Mouse (Mus musculus): Measurements from ENCODE around the gene Gstcd. TPM values are rescaled to one million over a fixed set of nuclear protein-coding genes. Genes with fewer than 3 reads are reported as not detected.

The Gstcd gene
- polyA plus RNA-seq, 1 experiment, result 33.3 TPM

DNA sequence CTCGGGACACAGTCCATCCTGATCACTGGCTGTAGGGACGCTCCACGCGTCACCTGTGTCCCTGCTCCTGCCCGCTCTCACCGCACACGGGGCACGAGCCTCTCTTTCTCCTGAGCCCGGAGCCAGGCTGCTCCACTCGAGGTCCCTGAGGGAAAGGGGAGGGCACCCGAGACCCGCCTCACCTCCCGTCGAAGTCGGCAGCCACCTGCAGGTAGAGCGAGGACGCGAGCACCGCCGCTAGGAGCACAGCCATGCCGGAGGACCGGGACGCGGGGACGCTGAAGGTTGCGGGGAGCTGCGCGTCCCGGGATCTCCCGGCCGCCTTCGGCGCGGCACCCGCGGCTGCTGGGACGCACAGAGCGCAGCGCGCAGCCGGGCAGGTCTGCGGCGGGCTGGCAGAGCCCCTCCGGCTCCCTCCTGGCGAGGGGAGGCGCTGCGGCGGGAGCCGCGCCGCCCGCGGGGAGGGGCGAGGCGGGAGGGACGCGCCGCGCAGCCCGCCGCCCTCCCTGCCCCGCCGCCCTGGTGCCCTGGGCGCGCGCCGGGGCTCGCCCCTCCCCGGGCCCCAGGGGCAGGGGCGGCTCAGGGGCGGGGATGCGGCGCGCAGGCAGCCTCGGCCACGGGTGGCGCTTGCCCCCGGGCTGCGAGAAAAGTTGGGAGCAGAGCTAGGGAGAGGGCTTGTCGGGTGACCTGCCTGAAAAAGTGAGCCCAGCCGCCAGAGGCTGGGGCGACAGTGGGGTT is 141.9 kb downstream of the Gstcd start, which contains the start of gene Npnt:
Gene Npnt (minus strand): TSS at position 501 of the 738 bp plus-strand sequence.
- no peaks in the 10 kb centered on the region for H3K9me3 ChIP-seq (replicated peaks; ENCODE audit: control insufficient read depth, insufficient read depth, low read length, poor library complexity, severe bottlenecking)
- TF ChIP-seq CTCF (IDR thresholded peaks at IDR 0.05; ENCODE audit: low read depth, low read length) (no peak), POLR2A (IDR thresholded peaks at IDR 0.05; ENCODE audit: insufficient read depth, low read length) (no peak), EP300 (IDR thresholded peaks at IDR 0.05; ENCODE audit: insufficient read depth, low read depth, low read length) (no peak)
- H3K4me1 ChIP-seq (ENCODE audit: control insufficient read depth, insufficient read depth, low read length), result no peaks in the 10 kb centered on the region
- H3K36me3 ChIP-seq (ENCODE audit: control insufficient read depth, insufficient read depth, low read length, poor library complexity, severe bottlenecking), result no peaks in the 10 kb centered on the region
- no peak within 1 kb of the TSS for H3K27ac ChIP-seq (ENCODE audit: insufficient read depth, low read length)
- H3K27me3 ChIP-seq (ENCODE audit: control insufficient read depth, insufficient read depth, low read length, poor library complexity, severe bottlenecking), result peaks cover 4% of the 10 kb centered on the region
- peak within 1 kb of the TSS; percentile 71 for H3K4me3 ChIP-seq (ENCODE audit: low read depth, low read length)
- peak within 1 kb of the TSS; percentile 67 for H3K9ac ChIP-seq (ENCODE audit: low read depth, poor library complexity, severe bottlenecking)

DNA sequence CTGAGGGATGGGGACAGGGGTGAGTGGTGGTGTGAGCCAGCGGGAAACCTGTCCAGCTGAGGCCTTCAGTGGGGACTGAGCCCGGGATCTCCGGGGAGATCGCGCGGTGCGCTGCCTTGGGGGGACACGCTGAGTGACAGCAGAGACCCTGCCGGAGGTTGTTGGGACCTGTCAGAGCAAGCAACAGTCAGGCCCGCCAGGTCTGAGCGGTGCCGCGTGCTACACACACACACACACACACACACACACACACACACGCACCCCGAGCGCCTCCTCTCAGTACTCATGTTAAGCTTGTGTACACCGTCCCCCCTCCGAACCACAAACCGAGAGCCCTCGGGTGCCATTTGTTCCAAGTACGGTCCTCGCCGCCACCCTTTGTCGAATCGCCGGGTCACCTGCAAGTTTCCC is 142.4 kb downstream of the Gstcd start:
- Histone ChIP-seq H3K36me3 (ENCODE audit: control insufficient read depth, insufficient read depth, low read length, poor library complexity, severe bottlenecking) (no peaks in the 10 kb centered on the region), H3K9ac (ENCODE audit: low read depth, poor library complexity, severe bottlenecking) (peak overlapping the region; percentile 67), H3K4me1 (ENCODE audit: control insufficient read depth, insufficient read depth, low read length) (no peaks in the 10 kb centered on the region), H3K9me3 (replicated peaks; ENCODE audit: control insufficient read depth, insufficient read depth, low read length, poor library complexity, severe bottlenecking) (no peaks in the 10 kb centered on the region), H3K4me3 (ENCODE audit: low read depth, low read length) (peak overlapping the region; percentile 71), H3K27me3 (ENCODE audit: control insufficient read depth, insufficient read depth, low read length, poor library complexity, severe bottlenecking) (peaks cover 4% of the 10 kb centered on the region), H3K27ac (ENCODE audit: insufficient read depth, low read length) (no peak overlapping the region)
- no peak for TF ChIP-seq CTCF (IDR thresholded peaks at IDR 0.05; ENCODE audit: low read depth, low read length)
- no peak for TF ChIP-seq POLR2A (IDR thresholded peaks at IDR 0.05; ENCODE audit: insufficient read depth, low read length)
- no peak for TF ChIP-seq EP300 (IDR thresholded peaks at IDR 0.05; ENCODE audit: insufficient read depth, low read depth, low read length)

DNA sequence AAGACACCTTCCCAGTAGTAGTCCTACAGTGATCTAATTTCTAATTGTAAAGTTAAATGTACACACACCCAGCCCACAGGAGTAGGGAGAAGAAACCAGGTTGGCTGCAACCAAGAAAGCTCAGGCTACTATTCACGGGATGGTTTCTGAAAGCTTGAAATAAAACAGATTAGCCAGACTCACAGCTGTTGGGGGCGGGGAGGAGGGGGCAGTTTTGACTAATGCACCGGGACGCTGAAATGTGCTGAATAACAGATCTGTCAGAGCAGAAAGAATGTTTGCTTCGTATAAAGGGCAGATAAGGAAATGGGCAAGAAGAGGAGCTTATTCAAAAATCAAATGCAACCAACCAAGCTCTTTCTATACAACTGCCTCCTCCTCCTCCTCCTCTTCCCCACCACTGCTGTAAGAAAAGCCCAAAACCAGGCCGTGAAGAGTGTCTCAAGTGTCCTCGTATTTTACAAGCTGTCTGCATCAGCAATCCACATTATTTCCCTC is 143.5 kb downstream of the Gstcd start:
- Histone ChIP-seq H3K4me1 (ENCODE audit: control insufficient read depth, insufficient read depth, low read length) (no peaks in the 10 kb centered on the region), H3K36me3 (ENCODE audit: control insufficient read depth, insufficient read depth, low read length, poor library complexity, severe bottlenecking) (no peaks in the 10 kb centered on the region), H3K27me3 (ENCODE audit: control insufficient read depth, insufficient read depth, low read length, poor library complexity, severe bottlenecking) (peaks cover 4% of the 10 kb centered on the region), H3K4me3 (ENCODE audit: low read depth, low read length) (no peak overlapping the region), H3K27ac (ENCODE audit: insufficient read depth, low read length) (no peak overlapping the region), H3K9ac (ENCODE audit: low read depth, poor library complexity, severe bottlenecking) (no peak overlapping the region), H3K9me3 (replicated peaks; ENCODE audit: control insufficient read depth, insufficient read depth, low read length, poor library complexity, severe bottlenecking) (no peaks in the 10 kb centered on the region)
- no peak for TF ChIP-seq POLR2A (IDR thresholded peaks at IDR 0.05; ENCODE audit: insufficient read depth, low read length)
- TF ChIP-seq CTCF (IDR thresholded peaks at IDR 0.05; ENCODE audit: low read depth, low read length), result no peak
- no peak for TF ChIP-seq EP300 (IDR thresholded peaks at IDR 0.05; ENCODE audit: insufficient read depth, low read depth, low read length)

DNA sequence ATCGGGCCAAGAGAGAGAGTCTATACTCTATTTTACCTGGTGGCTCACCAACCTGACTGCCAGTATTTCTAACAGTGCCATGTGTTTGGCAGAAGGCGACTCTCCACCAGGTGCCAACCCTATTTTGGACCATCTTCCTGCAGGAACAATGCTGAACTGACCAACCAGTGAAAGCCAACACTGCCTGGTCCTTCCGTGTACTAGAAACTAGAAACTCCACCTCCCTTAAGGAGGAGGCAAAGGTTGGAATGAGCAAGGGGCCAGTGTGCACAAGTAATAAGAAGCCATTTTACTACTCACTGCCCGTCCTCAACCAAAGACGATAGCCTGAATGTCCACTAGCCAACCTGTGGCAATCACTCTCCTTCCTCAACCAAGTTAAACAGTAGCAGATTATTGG is 145.7 kb downstream of the Gstcd start:
- TF ChIP-seq CTCF (IDR thresholded peaks at IDR 0.05; ENCODE audit: low read depth, low read length), result no peak
- no peak for TF ChIP-seq POLR2A (IDR thresholded peaks at IDR 0.05; ENCODE audit: insufficient read depth, low read length)
- TF ChIP-seq EP300 (IDR thresholded peaks at IDR 0.05; ENCODE audit: insufficient read depth, low read depth, low read length), result no peak
- Histone ChIP-seq H3K27me3 (ENCODE audit: control insufficient read depth, insufficient read depth, low read length, poor library complexity, severe bottlenecking) (peaks cover 4% of the 10 kb centered on the region), H3K9me3 (replicated peaks; ENCODE audit: control insufficient read depth, insufficient read depth, low read length, poor library complexity, severe bottlenecking) (no peaks in the 10 kb centered on the region), H3K27ac (ENCODE audit: insufficient read depth, low read length) (no peak overlapping the region), H3K9ac (ENCODE audit: low read depth, poor library complexity, severe bottlenecking) (no peak overlapping the region), H3K4me1 (ENCODE audit: control insufficient read depth, insufficient read depth, low read length) (no peaks in the 10 kb centered on the region), H3K4me3 (ENCODE audit: low read depth, low read length) (no peak overlapping the region), H3K36me3 (ENCODE audit: control insufficient read depth, insufficient read depth, low read length, poor library complexity, severe bottlenecking) (no peaks in the 10 kb centered on the region)

DNA sequence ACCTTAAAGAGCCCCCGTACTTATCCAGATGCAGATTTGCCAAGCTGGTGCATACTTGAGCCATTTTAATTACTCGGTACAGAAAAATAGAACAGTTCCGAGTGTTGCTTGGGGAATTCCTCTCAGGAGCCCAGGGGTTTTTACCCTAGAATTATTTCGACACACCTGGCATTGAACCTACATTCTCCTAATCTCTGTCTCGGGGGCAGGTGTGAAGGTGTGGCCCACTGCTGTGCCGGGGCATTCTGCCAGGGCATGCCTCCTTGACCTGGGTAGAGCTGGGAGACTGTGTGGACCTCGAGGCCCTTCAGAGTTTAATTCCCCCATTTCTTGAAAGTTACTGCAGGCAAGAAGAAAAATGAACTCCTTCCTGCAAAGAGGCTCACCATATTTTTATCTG is 146.2 kb downstream of the Gstcd start:
- Histone ChIP-seq H3K36me3 (ENCODE audit: control insufficient read depth, insufficient read depth, low read length, poor library complexity, severe bottlenecking) (no peaks in the 10 kb centered on the region), H3K27ac (ENCODE audit: insufficient read depth, low read length) (no peak overlapping the region), H3K27me3 (ENCODE audit: control insufficient read depth, insufficient read depth, low read length, poor library complexity, severe bottlenecking) (peaks cover 4% of the 10 kb centered on the region), H3K4me3 (ENCODE audit: low read depth, low read length) (no peak overlapping the region), H3K9me3 (replicated peaks; ENCODE audit: control insufficient read depth, insufficient read depth, low read length, poor library complexity, severe bottlenecking) (no peaks in the 10 kb centered on the region), H3K9ac (ENCODE audit: low read depth, poor library complexity, severe bottlenecking) (no peak overlapping the region), H3K4me1 (ENCODE audit: control insufficient read depth, insufficient read depth, low read length) (no peaks in the 10 kb centered on the region)
- TF ChIP-seq POLR2A (IDR thresholded peaks at IDR 0.05; ENCODE audit: insufficient read depth, low read length), result no peak
- no peak for TF ChIP-seq EP300 (IDR thresholded peaks at IDR 0.05; ENCODE audit: insufficient read depth, low read depth, low read length)
- TF ChIP-seq CTCF (IDR thresholded peaks at IDR 0.05; ENCODE audit: low read depth, low read length), result no peak

DNA sequence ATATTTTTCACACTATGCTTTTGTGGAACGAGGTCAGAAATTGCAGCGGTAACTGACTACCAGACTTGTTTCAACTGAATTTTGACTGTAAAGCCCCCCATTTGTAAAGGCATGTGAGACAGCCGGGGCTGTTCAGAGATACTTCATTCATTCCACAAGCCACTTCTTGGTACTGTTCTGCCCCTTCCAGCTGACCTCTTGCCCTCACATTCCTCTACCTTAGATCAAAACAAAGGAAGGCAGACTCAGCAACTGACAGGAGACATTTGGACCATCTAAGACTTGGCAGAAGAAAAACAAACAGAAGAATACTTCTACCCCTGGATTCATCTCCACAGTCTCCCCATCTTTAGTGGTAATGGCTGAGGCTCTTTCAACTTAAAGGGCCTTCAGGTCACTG is 147.2 kb downstream of the Gstcd start:
- Histone ChIP-seq H3K4me1 (ENCODE audit: control insufficient read depth, insufficient read depth, low read length) (no peaks in the 10 kb centered on the region), H3K27ac (ENCODE audit: insufficient read depth, low read length) (no peak overlapping the region), H3K9ac (ENCODE audit: low read depth, poor library complexity, severe bottlenecking) (no peak overlapping the region), H3K36me3 (ENCODE audit: control insufficient read depth, insufficient read depth, low read length, poor library complexity, severe bottlenecking) (no peaks in the 10 kb centered on the region), H3K27me3 (ENCODE audit: control insufficient read depth, insufficient read depth, low read length, poor library complexity, severe bottlenecking) (peaks cover 4% of the 10 kb centered on the region), H3K9me3 (replicated peaks; ENCODE audit: control insufficient read depth, insufficient read depth, low read length, poor library complexity, severe bottlenecking) (no peaks in the 10 kb centered on the region), H3K4me3 (ENCODE audit: low read depth, low read length) (no peak overlapping the region)
- no peak for TF ChIP-seq POLR2A (IDR thresholded peaks at IDR 0.05; ENCODE audit: insufficient read depth, low read length)
- TF ChIP-seq EP300 (IDR thresholded peaks at IDR 0.05; ENCODE audit: insufficient read depth, low read depth, low read length), result no peak
- TF ChIP-seq CTCF (IDR thresholded peaks at IDR 0.05; ENCODE audit: low read depth, low read length), result no peak

All from ES-Bruce4 (cell line).